Mouse (Mus musculus): ENCODE data around the gene Sh3bgrl2.

- no peak for TF ChIP-seq CTCF (IDR thresholded peaks at IDR 0.05; ENCODE audit: borderline replicate concordance, extremely low read depth, insufficient read depth, insufficient read length)
- no peak for TF ChIP-seq POLR2A (IDR thresholded peaks at IDR 0.05; ENCODE audit: borderline replicate concordance, extremely low read depth, insufficient read depth, insufficient read length, poor library complexity, severe bottlenecking)
These were observed 7.7 kb upstream of the Sh3bgrl2 start for GRCm38 (mm10) chr9:83540492-83540857.
